Mouse (Mus musculus): Measurements from ENCODE around the gene Trub2.

The Trub2 gene

GRCm38 (mm10) chr2:29771611-29772461, 16.5 kb downstream of the Trub2 start:
- DNase-seq, result no peak

GRCm38 (mm10) chr2:29770162-29770561, 18.1 kb downstream of the Trub2 start:
- no peak for DNase-seq

GRCm38 (mm10) chr2:29768901-29769300, 19.4 kb downstream of the Trub2 start:
- no peak for DNase-seq

DNA sequence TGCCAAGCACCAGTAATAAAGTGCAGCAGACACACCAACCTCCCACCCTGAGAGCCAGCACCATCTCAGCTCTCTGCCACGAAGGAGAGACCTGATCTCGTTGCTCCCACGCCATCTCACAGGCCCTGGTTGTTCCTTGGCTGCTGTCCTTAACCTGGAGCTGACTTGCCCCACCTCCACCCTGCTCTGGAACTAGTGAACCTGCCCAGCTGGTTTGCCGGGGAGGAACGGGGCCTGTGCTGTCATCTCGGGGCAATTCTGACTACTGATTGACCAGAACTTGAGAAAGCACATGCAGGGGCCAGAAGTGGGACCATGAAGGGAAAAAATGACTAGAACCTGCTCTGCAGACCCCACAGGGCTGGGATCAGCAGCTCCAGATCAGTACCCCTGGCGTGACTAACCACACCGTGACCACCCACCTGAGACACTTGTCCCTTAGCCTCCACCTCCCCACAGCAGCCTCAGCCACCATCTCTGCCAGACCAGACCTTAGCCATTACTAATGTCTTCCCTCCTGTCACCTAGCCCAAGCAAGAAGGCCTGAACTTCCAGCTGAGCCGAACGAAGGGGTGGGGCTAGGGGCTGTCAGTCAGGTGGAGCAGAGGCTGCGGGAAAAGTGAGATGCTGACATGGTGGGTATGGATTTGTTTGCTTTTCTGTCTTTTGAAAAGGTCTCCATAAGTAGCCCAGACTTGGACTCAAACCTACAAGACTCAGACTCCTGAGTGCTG, 20.2 kb downstream of the Trub2 start:
- peak; percentile 62 for DNase-seq

GRCm38 (mm10) chr2:29764831-29765230, 23.5 kb downstream of the Trub2 start:
- peak; percentile 73 for DNase-seq

GRCm38 (mm10) chr2:29755693-29756092, 32.6 kb downstream of the Trub2 start:
- DNase-seq, result no peak

- DNase-seq, result no peak
Measured at GRCm38 (mm10) chr2:29752397-29752796, 35.9 kb downstream of the Trub2 start.

GRCm38 (mm10) chr2:29751497-29751896, 36.8 kb downstream of the Trub2 start, which contains the start of gene Gm13420:
Gene Gm13420, minus strand, starts transcription at chr2:29751685.
- DNase-seq, result peak; percentile 76

DNA sequence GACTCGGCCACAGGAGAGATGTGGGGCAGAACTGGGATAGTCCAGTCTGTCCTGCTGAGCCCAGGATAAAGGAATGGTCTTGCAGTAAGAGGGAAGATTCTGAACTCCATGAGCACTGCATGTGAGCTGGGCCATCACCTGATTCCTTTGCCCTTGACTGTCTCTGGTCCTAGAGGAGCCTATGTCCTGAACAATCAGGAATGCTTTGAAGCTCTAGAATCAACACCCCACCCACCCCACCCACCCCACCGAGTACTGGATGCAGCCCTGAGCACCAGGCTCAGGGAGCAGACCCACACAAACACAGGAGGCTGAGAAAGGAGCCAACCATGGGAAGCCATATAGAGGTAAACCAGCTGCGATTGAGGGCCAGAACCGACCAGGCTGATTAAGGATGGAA, 39.8 kb downstream of the Trub2 start:
- no peak for DNase-seq

DNA sequence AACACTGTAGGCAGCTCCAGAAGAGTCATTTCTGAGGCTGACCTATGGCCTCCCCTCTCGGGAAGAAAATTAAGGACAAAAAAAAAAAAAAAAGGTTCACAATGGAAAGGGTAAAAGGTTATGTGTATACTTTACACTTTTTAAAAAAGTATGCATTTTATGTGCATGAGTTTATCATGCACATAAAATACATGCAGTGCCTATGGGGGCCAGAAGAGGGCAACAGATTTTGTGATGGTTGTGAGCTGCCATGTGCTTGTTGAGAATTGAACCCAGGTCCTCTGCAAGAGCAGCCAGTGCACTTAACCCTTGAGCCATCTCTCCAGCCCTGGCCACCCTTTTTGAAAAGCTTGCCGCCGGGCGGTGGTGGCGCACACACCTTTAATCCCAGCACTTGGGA, 40.5 kb downstream of the Trub2 start:
- no peak for DNase-seq

DNA sequence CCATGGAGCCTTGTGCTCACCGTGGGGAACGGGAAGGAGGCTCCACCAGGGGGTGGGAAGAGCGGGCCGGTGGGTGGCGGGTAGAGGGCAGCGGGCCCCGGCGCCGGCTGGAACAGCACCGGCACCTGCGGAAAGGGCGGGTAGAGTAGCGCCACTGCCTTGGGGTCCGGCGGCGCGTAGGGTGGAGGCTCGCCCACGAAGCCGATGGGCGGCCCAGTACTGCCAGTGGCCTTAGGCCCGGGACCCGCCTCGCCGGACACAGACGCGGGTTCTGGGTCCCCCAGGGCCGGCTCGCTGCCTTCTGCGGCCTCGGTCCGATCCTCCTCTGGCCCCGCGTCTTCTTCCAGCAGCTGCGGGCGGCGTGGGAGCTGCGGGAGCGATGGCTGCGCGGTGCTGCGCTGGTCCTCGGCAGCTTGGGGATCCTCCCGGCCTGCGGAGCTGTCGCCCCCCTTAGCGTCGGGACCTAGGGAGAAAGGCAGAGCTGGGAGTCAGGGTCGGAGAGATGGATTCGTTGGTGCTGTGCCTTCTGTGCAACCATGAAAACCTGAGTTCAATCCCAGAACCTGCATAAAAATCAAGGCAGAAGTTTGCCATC, 41.0 kb downstream of the Trub2 start:
- DNase-seq, result no peak

- peak; percentile 59 for DNase-seq
Measured at GRCm38 (mm10) chr2:29744256-29744655, 44.0 kb downstream of the Trub2 start.

- no peak for DNase-seq
Measured at GRCm38 (mm10) chr2:29741207-29741606, 47.1 kb downstream of the Trub2 start.

DNA sequence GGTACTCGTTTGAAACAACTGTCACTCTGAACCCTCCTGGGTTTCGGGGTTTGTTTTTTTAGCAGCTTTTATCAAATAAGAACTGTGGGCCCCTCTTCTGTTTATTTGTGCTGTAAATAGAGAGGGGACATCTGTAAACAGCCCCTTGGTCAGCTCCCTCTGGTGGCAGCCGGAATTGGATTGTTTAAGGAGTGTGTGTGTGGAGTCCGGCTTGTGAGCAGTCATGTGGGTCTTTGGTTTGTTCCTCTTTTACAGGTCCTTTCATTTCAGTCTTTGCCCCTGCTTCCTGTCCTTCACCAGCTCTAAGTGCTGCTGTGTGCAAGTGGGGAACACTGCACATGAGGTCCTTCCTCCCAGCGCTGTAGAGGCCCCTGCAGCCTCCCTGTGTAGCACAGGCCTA, 48.9 kb downstream of the Trub2 start:
- no peak for DNase-seq

- no peak for DNase-seq
Measured at GRCm38 (mm10) chr2:29738799-29739198, 49.5 kb downstream of the Trub2 start.

DNA sequence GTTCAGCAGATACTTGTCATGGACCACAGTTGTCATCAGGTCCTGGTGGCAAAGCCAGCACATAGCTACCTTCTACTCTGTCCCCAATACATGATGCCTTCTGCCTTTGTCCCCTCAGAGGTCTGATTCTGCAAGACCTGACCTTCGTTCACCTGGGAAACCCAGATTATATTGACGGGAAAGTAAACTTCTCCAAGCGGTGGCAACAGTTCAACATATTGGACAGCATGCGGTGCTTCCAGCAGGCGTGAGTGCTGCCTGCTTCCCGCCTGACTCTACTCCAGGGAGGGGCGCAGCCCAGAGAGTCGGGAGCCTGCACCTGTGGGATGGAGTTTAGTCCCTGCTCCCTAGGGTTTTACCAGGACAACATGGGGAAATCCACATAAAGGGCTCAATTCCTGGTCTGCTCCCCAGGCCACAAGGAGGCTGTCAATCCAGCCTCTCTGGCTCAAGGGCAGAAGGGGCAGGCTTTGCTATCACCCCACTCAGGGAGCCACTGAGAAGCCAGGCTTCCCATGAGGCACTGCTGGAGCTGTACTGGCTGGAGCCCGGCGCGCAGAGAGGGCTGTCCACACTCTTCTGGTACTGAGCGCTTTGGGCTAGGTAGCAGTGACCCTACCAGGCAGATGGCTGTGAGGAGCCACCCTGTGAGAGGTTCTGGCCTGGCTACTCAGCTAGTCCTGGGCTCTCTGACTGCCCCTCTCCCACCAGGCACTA, 50.9 kb downstream of the Trub2 start:
- DNase-seq, result no peak

DNA sequence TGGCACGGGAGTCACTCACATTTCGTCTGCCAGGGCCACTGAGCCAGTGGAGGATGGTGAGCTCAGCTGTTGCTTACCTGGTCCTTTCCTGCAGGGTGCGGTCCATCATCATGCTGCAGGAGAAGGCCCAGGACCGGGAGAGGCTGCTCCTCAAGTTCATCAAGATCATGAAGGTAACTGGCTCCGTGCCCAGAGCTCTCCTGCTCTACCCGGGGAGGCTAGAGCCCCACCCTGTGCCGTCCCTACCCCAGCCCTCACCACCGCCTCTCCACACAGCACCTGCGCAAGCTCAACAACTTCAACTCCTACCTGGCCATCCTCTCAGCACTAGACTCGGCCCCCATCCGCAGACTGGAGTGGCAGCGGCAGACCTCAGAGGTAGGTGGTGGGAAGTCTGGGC, 52.6 kb downstream of the Trub2 start:
- no peak for DNase-seq

DNA sequence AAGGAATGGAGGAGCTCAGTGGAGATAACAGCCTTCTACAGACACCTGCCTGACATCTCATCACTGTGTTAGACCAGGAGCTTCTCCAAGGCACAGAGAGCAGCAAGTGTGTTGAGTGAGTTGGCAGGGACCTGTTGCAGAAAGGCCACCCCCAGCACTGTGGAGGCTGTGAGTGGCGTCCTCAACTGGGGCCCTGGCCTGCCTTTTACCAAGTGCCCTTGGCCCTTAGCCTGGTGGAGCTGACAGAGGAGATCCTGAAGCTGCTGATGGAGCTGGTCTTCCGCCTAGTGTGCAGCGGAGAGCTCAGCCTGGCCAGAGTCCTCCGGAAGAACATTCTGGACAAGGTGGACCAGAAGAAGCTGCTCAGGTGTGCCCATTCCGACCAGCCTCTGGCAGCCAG, 55.0 kb downstream of the Trub2 start:
- DNase-seq, result no peak

DNA sequence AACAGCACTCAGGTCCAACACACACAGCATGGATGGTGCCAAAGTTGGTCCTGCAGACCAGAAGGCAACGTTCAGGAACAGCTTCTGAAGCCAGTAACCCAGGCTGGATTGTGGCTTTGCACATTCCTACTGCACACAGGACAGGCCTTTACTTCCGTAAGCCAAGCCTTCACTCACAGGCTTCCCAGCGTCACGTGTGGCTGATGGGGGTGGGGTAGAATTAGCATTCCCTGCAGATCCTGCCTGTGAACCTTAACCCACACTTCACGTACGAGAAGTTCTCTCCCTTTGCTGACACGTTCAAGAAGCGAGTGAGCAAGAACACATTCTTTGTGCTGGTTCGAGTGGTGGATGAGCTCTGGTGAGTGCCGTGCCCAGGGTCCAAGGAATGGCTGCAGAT, 55.7 kb downstream of the Trub2 start:
- DNase-seq, result peak; percentile 40

- DNase-seq, result peak; percentile 63
Measured at GRCm38 (mm10) chr2:29731545-29731944, 56.8 kb downstream of the Trub2 start.

GRCm38 (mm10) chr2:29729500-29729899, 58.8 kb downstream of the Trub2 start:
- no peak for DNase-seq

GRCm38 (mm10) chr2:29724664-29725365, 63.5 kb downstream of the Trub2 start:
- no peak for DNase-seq

All from kidney, adult 9 months (tissue).